Mouse (Mus musculus): ENCODE data around the gene Sctr. TPM values are rescaled to one million over a fixed set of nuclear protein-coding genes. Genes with fewer than 3 reads are reported as not detected.
A peak's percentile ranks its signal among the peaks of the same experiment; 100 is the strongest.

Sctr gene
- polyA plus RNA-seq, 1 experiment: 1.2 TPM

DNA sequence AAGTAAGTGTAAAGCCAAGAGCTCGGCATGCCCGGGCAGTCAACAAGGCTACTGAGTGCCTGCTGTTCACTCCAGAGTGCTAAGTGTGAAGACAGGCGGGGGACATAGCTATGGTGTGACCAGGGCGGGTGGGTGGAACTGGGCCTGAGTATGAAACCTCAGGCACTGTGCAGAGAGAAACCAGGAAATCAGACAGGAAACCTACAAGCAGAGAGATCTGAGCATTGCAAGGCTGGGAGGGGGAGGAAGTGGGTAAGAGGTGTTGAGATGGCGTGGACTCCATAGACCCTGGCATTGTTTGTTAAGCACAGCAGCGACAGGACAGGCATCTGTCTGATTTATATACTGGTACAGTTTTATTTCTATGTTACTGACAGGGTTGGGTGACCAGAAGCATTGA is 48.8 kb downstream of the Sctr start:
- no peak for TF ChIP-seq CTCF (IDR thresholded peaks at IDR 0.05; ENCODE audit: borderline replicate concordance, extremely low read depth, insufficient read depth, insufficient read length)
- TF ChIP-seq POLR2A (IDR thresholded peaks at IDR 0.05; ENCODE audit: borderline replicate concordance, extremely low read depth, insufficient read depth, insufficient read length, poor library complexity, severe bottlenecking): no peak
- no peak for DNase-seq (ENCODE audit: low read depth)

DNA sequence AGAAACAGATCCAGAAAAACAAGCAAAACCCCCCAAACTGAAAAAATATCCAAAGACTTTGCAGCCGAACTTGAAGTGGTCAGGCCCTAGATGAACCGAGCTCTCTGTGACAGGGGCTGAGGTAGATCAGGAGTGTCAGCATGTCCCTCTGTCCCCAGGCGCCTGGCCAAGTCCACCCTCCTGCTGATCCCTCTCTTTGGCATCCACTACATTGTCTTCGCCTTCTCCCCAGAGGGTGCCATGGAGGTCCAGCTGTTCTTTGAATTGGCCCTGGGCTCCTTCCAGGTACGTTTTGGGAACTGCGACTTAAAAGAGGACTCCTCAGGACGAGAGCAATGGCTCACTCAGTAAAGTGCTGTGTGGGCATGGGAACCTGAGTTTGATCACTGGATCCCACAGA is 49.5 kb downstream of the Sctr start:
- DNase-seq (ENCODE audit: low read depth): no peak
- TF ChIP-seq POLR2A (IDR thresholded peaks at IDR 0.05; ENCODE audit: borderline replicate concordance, extremely low read depth, insufficient read depth, insufficient read length, poor library complexity, severe bottlenecking) (no peak), CTCF (IDR thresholded peaks at IDR 0.05; ENCODE audit: borderline replicate concordance, extremely low read depth, insufficient read depth, insufficient read length) (no peak)

DNA sequence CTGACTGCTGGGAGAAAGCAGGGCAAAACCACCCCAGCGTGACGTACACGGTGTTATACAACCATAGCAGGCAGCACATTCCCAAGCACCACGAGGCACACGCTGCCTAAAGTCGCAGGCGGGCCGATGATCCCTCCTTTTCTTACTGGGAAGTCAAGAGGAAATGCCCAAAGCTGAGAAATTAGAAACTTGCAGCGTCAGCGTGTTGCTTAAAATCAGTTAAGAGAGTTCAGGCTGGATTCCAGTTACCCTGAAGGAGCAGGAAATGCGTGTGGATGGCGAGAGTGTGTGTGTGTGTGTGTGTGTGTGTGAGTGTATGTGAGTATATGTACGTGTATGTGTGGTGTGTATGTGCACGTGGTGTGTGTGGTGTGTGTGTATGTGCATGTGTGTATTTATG is 50.4 kb downstream of the Sctr start:
- TF ChIP-seq POLR2A (IDR thresholded peaks at IDR 0.05; ENCODE audit: borderline replicate concordance, extremely low read depth, insufficient read depth, insufficient read length, poor library complexity, severe bottlenecking) (no peak), CTCF (IDR thresholded peaks at IDR 0.05; ENCODE audit: borderline replicate concordance, extremely low read depth, insufficient read depth, insufficient read length) (no peak)
- peak; percentile 24 for DNase-seq (ENCODE audit: low read depth)

DNA sequence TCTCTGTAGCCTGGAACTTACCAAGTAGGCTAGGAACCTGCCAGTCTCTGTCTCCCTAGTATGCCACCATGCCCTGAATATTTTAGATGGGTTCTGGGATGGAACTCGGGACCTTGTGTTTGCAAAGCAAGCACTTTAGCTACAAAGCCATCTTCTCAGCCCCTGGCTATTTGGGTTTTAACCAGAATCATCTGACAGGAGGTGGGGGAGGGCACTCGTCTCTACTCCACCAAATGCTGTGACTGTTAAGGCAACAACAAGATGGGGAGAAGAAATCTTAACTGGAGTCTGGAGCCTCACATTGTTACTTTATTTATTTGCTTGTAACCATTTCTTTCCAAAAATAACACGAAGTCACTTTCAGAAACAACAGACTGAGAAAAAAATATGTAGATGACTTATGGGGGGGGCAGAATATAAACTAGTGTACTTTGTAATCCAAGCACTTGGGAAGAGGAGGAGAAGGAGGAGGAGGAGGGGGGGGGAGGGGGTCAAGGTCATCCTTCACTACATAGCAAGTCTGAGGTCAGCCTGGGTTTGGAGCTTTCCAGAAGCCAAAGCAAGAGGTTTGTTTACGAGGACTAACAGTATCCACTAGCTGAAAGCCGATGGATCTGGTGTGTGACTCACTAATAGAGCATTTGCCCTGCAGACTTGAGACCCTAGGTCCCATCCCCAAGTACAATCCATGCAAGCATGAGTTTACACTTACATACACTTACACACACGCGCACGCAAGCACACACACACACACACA is 51.2 kb downstream of the Sctr start:
- no peak for DNase-seq (ENCODE audit: low read depth)
- TF ChIP-seq CTCF (IDR thresholded peaks at IDR 0.05; ENCODE audit: borderline replicate concordance, extremely low read depth, insufficient read depth, insufficient read length): no peak

DNA sequence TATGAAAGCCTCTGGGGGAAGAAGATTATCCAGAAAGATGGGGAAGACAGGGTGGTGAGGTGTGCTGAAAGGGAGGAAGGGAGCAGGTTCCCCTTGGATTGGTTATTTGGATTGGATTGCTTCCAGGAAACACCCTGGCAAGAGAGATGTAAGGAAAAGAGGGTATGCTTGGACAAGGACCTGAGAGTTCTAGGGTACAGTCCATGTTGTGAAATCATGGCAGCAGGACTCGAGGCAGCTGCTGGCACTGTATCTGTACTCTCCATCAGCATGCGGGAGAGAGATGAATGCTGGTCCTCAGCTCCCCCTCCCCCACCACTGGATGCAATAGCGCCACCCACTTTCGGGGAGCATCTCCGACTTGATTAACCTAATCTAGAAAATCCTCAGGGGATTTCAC is 54.0 kb downstream of the Sctr start:
- no peak for DNase-seq (ENCODE audit: low read depth)
- no peak for TF ChIP-seq CTCF (IDR thresholded peaks at IDR 0.05; ENCODE audit: borderline replicate concordance, extremely low read depth, insufficient read depth, insufficient read length)
- TF ChIP-seq POLR2A (IDR thresholded peaks at IDR 0.05; ENCODE audit: borderline replicate concordance, extremely low read depth, insufficient read depth, insufficient read length, poor library complexity, severe bottlenecking): no peak

DNA sequence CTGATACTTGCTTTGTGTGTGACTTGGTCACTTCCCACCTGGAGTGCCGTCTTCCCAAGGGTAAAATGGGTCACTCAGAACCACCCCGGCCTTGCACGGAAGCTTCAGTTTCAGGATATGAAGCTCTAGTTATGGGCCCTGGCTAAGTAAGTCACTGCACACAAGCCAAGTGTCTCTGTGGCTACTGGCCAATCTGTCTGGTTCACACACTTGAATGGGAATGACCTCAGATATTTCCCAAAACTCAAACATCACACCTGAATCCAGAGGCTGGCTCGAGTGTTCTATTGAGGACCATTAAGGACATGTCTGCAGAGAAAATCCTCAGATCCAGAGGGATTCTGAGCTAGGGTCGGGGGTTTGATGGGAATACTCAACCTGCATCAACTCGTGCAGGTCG is 55.5 kb downstream of the Sctr start:
- no peak for DNase-seq (ENCODE audit: low read depth)
- TF ChIP-seq POLR2A (IDR thresholded peaks at IDR 0.05; ENCODE audit: borderline replicate concordance, extremely low read depth, insufficient read depth, insufficient read length, poor library complexity, severe bottlenecking): no peak
- TF ChIP-seq CTCF (IDR thresholded peaks at IDR 0.05; ENCODE audit: borderline replicate concordance, extremely low read depth, insufficient read depth, insufficient read length): no peak

DNA sequence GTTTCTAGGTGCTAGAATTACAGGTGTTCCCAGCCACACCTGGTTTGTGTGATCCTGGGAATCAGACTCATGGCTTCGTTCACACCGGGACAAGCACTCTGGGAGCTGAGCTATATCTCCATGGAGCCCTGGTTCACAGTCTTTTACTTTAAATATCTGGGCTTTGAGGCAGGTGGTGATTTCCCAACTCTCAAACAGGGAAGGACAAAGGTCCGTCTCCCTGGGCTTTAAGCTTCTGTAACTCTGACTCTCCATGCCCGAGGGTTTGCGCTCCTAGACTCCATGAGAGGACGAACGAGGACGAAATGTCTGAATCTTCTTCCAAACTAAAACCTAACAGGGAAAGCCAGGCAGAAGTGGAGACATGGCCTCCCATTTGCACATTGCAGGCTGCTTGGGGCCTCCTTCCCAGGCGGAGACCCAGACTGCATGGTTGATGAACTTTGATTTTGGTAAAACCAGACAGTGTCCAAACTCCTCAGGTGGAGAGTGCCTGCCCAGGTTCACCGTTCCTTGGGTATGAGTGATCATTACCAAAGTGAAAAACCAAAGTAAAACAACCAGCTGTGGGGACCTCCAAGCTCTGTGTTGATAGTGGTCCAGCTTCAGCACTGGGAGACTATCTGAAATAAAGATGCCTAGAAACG is 57.5 kb downstream of the Sctr start:
- no peak for TF ChIP-seq POLR2A (IDR thresholded peaks at IDR 0.05; ENCODE audit: borderline replicate concordance, extremely low read depth, insufficient read depth, insufficient read length, poor library complexity, severe bottlenecking)
- no peak for TF ChIP-seq CTCF (IDR thresholded peaks at IDR 0.05; ENCODE audit: borderline replicate concordance, extremely low read depth, insufficient read depth, insufficient read length)
- no peak for DNase-seq (ENCODE audit: low read depth)

DNA sequence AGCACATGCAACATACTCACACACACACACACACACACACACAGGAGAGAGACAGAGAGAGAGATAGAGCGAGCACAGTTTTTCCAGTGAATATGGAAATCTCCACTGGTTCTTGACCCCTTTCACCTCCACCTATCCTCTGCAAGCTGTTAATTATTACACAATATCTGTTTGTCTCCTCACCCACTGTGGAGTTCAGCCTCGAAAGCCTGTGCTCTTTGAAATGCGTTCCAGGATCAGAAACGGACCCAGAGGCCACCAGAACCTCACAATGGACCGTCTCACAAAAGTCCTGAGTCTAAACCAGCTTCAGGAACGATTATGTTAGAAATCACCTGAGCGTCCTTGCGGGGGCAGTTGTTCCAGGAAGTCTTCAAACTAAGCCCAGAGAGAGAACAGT is 59.5 kb downstream of the Sctr start:
- no peak for DNase-seq (ENCODE audit: low read depth)
- TF ChIP-seq CTCF (IDR thresholded peaks at IDR 0.05; ENCODE audit: borderline replicate concordance, extremely low read depth, insufficient read depth, insufficient read length) (no peak), POLR2A (IDR thresholded peaks at IDR 0.05; ENCODE audit: borderline replicate concordance, extremely low read depth, insufficient read depth, insufficient read length, poor library complexity, severe bottlenecking) (no peak)

DNA sequence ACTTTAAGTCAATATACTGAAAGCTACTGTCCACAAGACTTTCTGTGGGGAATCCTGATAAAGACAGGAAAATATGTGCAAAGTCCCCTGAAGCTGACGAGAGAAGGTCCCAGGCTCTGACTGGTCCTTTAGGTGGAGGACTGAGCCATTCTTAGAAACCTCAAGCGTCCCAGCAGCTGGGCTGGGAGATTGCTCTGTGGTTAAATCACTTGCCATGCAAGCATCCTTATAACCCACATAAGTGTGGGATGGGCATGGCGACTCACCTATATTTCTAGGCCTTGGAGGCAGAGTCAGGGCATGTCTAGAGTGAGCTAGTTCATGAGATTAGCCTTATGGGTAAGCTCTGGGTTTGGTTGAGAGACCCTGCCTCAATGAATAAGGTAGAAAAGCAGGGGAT is 59.9 kb downstream of the Sctr start:
- no peak for DNase-seq (ENCODE audit: low read depth)
- TF ChIP-seq CTCF (IDR thresholded peaks at IDR 0.05; ENCODE audit: borderline replicate concordance, extremely low read depth, insufficient read depth, insufficient read length): no peak
- no peak for TF ChIP-seq POLR2A (IDR thresholded peaks at IDR 0.05; ENCODE audit: borderline replicate concordance, extremely low read depth, insufficient read depth, insufficient read length, poor library complexity, severe bottlenecking)

DNA sequence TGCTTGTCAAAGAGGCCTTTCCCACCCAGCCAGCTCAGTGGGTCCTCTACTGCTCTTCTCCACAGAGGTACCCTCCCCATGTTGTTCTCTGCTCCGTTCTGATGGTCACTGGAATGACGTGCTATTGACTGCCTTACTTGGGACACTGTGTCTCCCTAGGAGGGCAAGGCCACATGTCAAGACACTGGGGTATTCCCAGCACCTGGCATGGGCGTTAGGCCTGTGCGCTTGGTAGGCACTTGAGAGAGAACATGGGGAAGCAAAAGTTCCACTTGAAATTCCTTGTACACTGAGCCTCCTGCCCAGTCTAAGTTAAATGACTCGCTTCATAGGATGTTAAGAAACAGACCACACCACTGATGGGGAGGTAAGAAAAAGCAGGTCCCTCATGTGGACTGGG is 62.4 kb downstream of the Sctr start:
- no peak for TF ChIP-seq POLR2A (IDR thresholded peaks at IDR 0.05; ENCODE audit: borderline replicate concordance, extremely low read depth, insufficient read depth, insufficient read length, poor library complexity, severe bottlenecking)
- no peak for TF ChIP-seq CTCF (IDR thresholded peaks at IDR 0.05; ENCODE audit: borderline replicate concordance, extremely low read depth, insufficient read depth, insufficient read length)
- no peak for DNase-seq (ENCODE audit: low read depth)

DNA sequence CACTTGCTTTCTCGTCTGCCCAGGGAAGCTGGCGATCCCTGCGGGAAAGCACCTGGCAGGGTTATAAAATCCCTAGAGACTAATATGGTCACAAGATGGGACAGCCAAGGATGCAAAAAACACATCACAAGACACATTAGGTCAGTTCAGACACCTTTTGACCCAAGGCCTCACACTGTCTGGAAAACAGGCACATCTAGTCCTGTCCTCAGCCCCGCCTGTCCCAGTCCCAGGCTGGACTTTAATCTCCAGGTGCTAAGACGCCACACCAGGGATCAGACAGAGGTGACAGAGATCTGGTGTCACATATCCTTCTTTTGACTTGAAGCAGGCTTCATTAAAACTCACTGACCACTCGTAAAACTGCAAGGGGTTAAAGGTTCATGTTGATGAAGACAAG is 63.5 kb downstream of the Sctr start:
- no peak for DNase-seq (ENCODE audit: low read depth)
- TF ChIP-seq POLR2A (IDR thresholded peaks at IDR 0.05; ENCODE audit: borderline replicate concordance, extremely low read depth, insufficient read depth, insufficient read length, poor library complexity, severe bottlenecking) (no peak), CTCF (IDR thresholded peaks at IDR 0.05; ENCODE audit: borderline replicate concordance, extremely low read depth, insufficient read depth, insufficient read length) (no peak)

DNA sequence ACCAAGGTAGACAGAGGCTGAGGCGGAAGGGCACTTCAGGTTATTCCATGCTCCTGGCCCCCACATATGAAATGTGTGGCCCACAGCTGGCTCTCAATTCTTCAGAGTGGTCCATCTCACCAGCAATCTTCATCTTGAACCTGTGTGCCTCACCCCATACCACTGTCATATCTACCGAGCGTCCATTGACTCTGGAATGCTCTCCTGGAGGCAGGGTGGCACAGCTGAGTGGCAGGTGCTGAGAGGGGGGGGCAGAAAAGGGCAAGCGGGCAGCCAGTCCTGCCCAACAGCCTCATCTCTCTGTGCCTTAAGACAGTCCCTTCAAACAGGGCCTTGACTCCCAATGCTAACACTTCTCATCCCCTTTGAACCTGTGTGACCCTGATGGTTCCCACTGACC is 64.4 kb downstream of the Sctr start:
- no peak for DNase-seq (ENCODE audit: low read depth)
- TF ChIP-seq CTCF (IDR thresholded peaks at IDR 0.05; ENCODE audit: borderline replicate concordance, extremely low read depth, insufficient read depth, insufficient read length) (no peak), POLR2A (IDR thresholded peaks at IDR 0.05; ENCODE audit: borderline replicate concordance, extremely low read depth, insufficient read depth, insufficient read length, poor library complexity, severe bottlenecking) (no peak)
